16 mouse cellular contexts compared by ENCODE assay signal in genomic region chr14:61059316-61059945, GRCm38 (mm10).
"Had no signal": no experiment of that assay in that cellular context is flagged by ENCODE, and none has a peak within 500 bp of the region (broad histone marks: within the 10 kb centered on the region; RNA-seq: fewer than 3 reads in every experiment).

No protein-coding gene starts in this region.

- H3K4me3 ChIP-seq: kidney, embryonic 15.5 days; layer of hippocampus, adult 2 months; limb, embryonic 10.5 days; limb, embryonic 13.5 days; liver, embryonic 12.5 days; liver, embryonic 15.5 days had no signal

- H3K36me3 ChIP-seq: kidney, embryonic 15.5 days; limb, embryonic 10.5 days; limb, embryonic 13.5 days; liver, embryonic 12.5 days; liver, embryonic 15.5 days had no signal

- DNase-seq: kidney, adult 11 months; layer of hippocampus, adult 9-11 months; liver; lung, adult 2 months; lung, postnatal 10 days; lung, postnatal 4 days; midbrain, embryonic 14.5 days; thymus, adult 18-20 months; thymus, postnatal 36 days had no signal

- H3K9me3 ChIP-seq: kidney, embryonic 15.5 days; limb, embryonic 10.5 days; limb, embryonic 13.5 days; liver, embryonic 12.5 days; liver, embryonic 15.5 days had no signal

- ATAC-seq: liver, embryonic 12.5 days had no signal

- H3K27ac ChIP-seq: kidney, embryonic 15.5 days; layer of hippocampus, adult 2 months; limb, embryonic 10.5 days; limb, embryonic 13.5 days; liver, embryonic 12.5 days; liver, embryonic 15.5 days had no signal

- H3K4me2 ChIP-seq: kidney, embryonic 15.5 days; limb, embryonic 13.5 days; liver, embryonic 12.5 days; liver, embryonic 15.5 days; midbrain, embryonic 11.5 days had no signal

- H3K27me3 ChIP-seq: limb, embryonic 13.5 days had no signal

- H3K9ac ChIP-seq: kidney, embryonic 15.5 days; limb, embryonic 13.5 days; liver, embryonic 12.5 days; liver, embryonic 15.5 days had no signal

- H3K4me1 ChIP-seq: liver, embryonic 12.5 days; liver, embryonic 15.5 days had no signal
